Mouse (Mus musculus): Measurements from ENCODE around the gene Cbfa2t3. TPM values are rescaled to one million over a fixed set of nuclear protein-coding genes. Genes with fewer than 3 reads are reported as not detected.

Cbfa2t3 gene
- total and polyA plus RNA-seq, 3 experiments: 10.5 to 102 TPM; not detected in 1

- DNase-seq (ENCODE audit: low read depth, low spot score): peak; percentile 27
- H3K9me3 ChIP-seq (replicated peaks; ENCODE audit: insufficient read depth, low read length): no peaks in the 10 kb centered on the region
- no peak overlapping the region for H3K27ac ChIP-seq (ENCODE audit: control insufficient read depth, low read depth, low read length)
- H3K79me2 ChIP-seq (ENCODE audit: control insufficient read depth, insufficient read depth, low read length, poor library complexity): no peaks in the 10 kb centered on the region
- H3K9ac ChIP-seq (ENCODE audit: control insufficient read depth, low read depth, low read length, poor library complexity, severe bottlenecking): no peak overlapping the region
- H3K4me1 ChIP-seq (ENCODE audit: control insufficient read depth in 1 of 2, insufficient read depth in 2 of 2, low read length in 2 of 2): no peaks in the 10 kb centered on the region
- TF ChIP-seq CTCF (IDR thresholded peaks at IDR 0.05 in 2 of 3, conservative IDR thresholded peaks at IDR 0.05 in 1 of 3; ENCODE audit: control insufficient read depth in 1 of 3, insufficient read depth in 1 of 3, low read depth in 2 of 3, low read length in 3 of 3, poor library complexity in 1 of 3, severe bottlenecking in 1 of 3) (peak in 1 of 3 experiments; percentile 17; a peak in 2 of 6 replicates), CHD2 (IDR thresholded peaks at IDR 0.05; ENCODE audit: low read length) (no peak)
- no peak overlapping the region for H3K4me3 ChIP-seq (ENCODE audit: control insufficient read depth in 1 of 2, insufficient read depth in 1 of 2, low read depth in 2 of 2, low read length in 2 of 2)
- H3K27me3 ChIP-seq (ENCODE audit: control insufficient read depth in 1 of 2, insufficient read depth in 2 of 2, low read length in 2 of 2): no peaks in the 10 kb centered on the region
- H3K36me3 ChIP-seq (ENCODE audit: control insufficient read depth in 1 of 2, insufficient read depth in 2 of 2, low read length in 2 of 2): no peaks in the 10 kb centered on the region
Observed at GRCm38 (mm10) chr8:122624653-122625052, 74.3 kb downstream of the Cbfa2t3 start.

GRCm38 (mm10) chr8:122623844-122624642 lies 74.9 kb downstream of the Cbfa2t3 start:
- H3K27me3 ChIP-seq (ENCODE audit: control insufficient read depth in 1 of 2, insufficient read depth in 2 of 2, low read length in 2 of 2): no peaks in the 10 kb centered on the region
- DNase-seq (ENCODE audit: low read depth, low spot score): peak; percentile 25
- no peaks in the 10 kb centered on the region for H3K36me3 ChIP-seq (ENCODE audit: control insufficient read depth in 1 of 2, insufficient read depth in 2 of 2, low read length in 2 of 2)
- TF ChIP-seq MEF2A (IDR thresholded peaks at IDR 0.05; ENCODE audit: extremely low read depth, insufficient replicate concordance, low read depth, low read length, poor library complexity, severe bottlenecking) (no peak), USF2 (IDR thresholded peaks at IDR 0.05; ENCODE audit: borderline replicate concordance in 1 of 2, insufficient read depth in 1 of 2, low read depth in 1 of 2, low read length in 2 of 2) (0 out of 4 replicates have a peak, but pooled peaks of 1 of the 2 experiments have one; percentile 38), USF1 (IDR thresholded peaks at IDR 0.05; ENCODE audit: low read depth, low read length) (peak; percentile 85)
- no peaks in the 10 kb centered on the region for H3K9me3 ChIP-seq (replicated peaks; ENCODE audit: insufficient read depth, low read length)
- peaks cover under 1% of the 10 kb centered on the region in 2 experiments; a peak in 1 of 4 replicates for H3K4me1 ChIP-seq (ENCODE audit: control insufficient read depth in 1 of 2, insufficient read depth in 2 of 2, low read length in 2 of 2)
- H3K4me3 ChIP-seq (ENCODE audit: control insufficient read depth in 1 of 2, insufficient read depth in 1 of 2, low read depth in 2 of 2, low read length in 2 of 2): no peak overlapping the region
- no peak overlapping the region for H3K9ac ChIP-seq (ENCODE audit: control insufficient read depth, low read depth, low read length, poor library complexity, severe bottlenecking)
- H3K27ac ChIP-seq (ENCODE audit: control insufficient read depth, low read depth, low read length): no peak overlapping the region
- no peaks in the 10 kb centered on the region for H3K79me2 ChIP-seq (ENCODE audit: control insufficient read depth, insufficient read depth, low read length, poor library complexity)

- no peaks in the 10 kb centered on the region; a peak in 1 of 4 replicates for H3K36me3 ChIP-seq (ENCODE audit: control insufficient read depth in 1 of 2, insufficient read depth in 2 of 2, low read length in 2 of 2)
- H3K4me3 ChIP-seq (ENCODE audit: control insufficient read depth in 1 of 2, insufficient read depth in 1 of 2, low read depth in 2 of 2, low read length in 2 of 2): no peak within 1 kb of the TSS
- no peak for TF ChIP-seq MXI1 (IDR thresholded peaks at IDR 0.05; ENCODE audit: low read depth, low read length)
- no peak for TF ChIP-seq MAZ (IDR thresholded peaks at IDR 0.05; ENCODE audit: low read depth, low read length)
- no peak for TF ChIP-seq SMC3 (IDR thresholded peaks at IDR 0.05; ENCODE audit: low read depth, low read length)
- TF ChIP-seq POLR2A (IDR thresholded peaks at IDR 0.05; ENCODE audit: control insufficient read depth in 1 of 2, insufficient read depth in 1 of 2, low read depth in 1 of 2, low read length in 2 of 2, poor library complexity in 1 of 2): no peak
- no peak for TF ChIP-seq POLR2AphosphoS2 (IDR thresholded peaks at IDR 0.05; ENCODE audit: low read length)
- no peak for TF ChIP-seq CHD2 (IDR thresholded peaks at IDR 0.05; ENCODE audit: low read length)
- TF ChIP-seq BHLHE40 (IDR thresholded peaks at IDR 0.05; ENCODE audit: borderline replicate concordance, low read depth, low read length): no peak
- no peak for TF ChIP-seq USF1 (IDR thresholded peaks at IDR 0.05; ENCODE audit: low read depth, low read length)
- TF ChIP-seq TAL1 (IDR thresholded peaks at IDR 0.05; ENCODE audit: low read length): no peak
- TF ChIP-seq POLR2AphosphoS5 (IDR thresholded peaks at IDR 0.05; ENCODE audit: borderline replicate concordance, low read depth, low read length): no peak
- no peak for TF ChIP-seq UBTF (IDR thresholded peaks at IDR 0.05; ENCODE audit: borderline replicate concordance, insufficient read depth, low read depth, low read length)
- no peak for TF ChIP-seq MAX (IDR thresholded peaks at IDR 0.05; ENCODE audit: low read length)
- no peak for TF ChIP-seq ZMIZ1 (IDR thresholded peaks at IDR 0.05; ENCODE audit: low read depth, low read length)
- H3K4me1 ChIP-seq (ENCODE audit: control insufficient read depth in 1 of 2, insufficient read depth in 2 of 2, low read length in 2 of 2): peaks cover 8 to 12% of the 10 kb centered on the region in 2 experiments
- no peaks in the 10 kb centered on the region for H3K27me3 ChIP-seq (ENCODE audit: control insufficient read depth in 1 of 2, insufficient read depth in 2 of 2, low read length in 2 of 2)
- no peaks in the 10 kb centered on the region for H3K79me2 ChIP-seq (ENCODE audit: control insufficient read depth, insufficient read depth, low read length, poor library complexity)
- no peak within 1 kb of the TSS for H3K9ac ChIP-seq (ENCODE audit: control insufficient read depth, low read depth, low read length, poor library complexity, severe bottlenecking)
- H3K27ac ChIP-seq (ENCODE audit: control insufficient read depth, low read depth, low read length): no peak within 1 kb of the TSS
- DNase-seq (ENCODE audit: low read depth, low spot score): no peak
- no peaks in the 10 kb centered on the region for H3K9me3 ChIP-seq (replicated peaks; ENCODE audit: insufficient read depth, low read length)
Observed at GRCm38 (mm10) chr8:122622727-122623126, 76.2 kb downstream of the Cbfa2t3 start, which contains the start of gene Pabpn1l. Gene Pabpn1l (minus strand): TSS chr8:122622739.

Measured in MEL (cell line).